Mouse (Mus musculus) liver, embryonic 16.5 days (tissue): ENCODE results near the gene Mzf1. TPM values are rescaled to one million over a fixed set of nuclear protein-coding genes. Genes with fewer than 3 reads are reported as not detected.
A peak's percentile ranks its signal among the peaks of the same experiment; 100 is the strongest.

Source experiments
- ATAC-seq: fragments of 200-750 bp; cut with Nextera tagmentation; 2 replicates; pipeline ENCODE4 v1.8.0; 2017; ENCODE audit warnings: low read depth, mild to moderate bottlenecking, moderate number of reproducible peaks, moderate library complexity
- H3K27ac ChIP-seq: fragments of 300-500 bp; sonication (generic); 2 replicates; pipeline ENCODE4 v1.5.1; 2014; ENCODE audit warnings: mild to moderate bottlenecking, low read length
- H3K27me3 ChIP-seq: fragments of 300-500 bp; sonication (generic); 2 replicates; pipeline ENCODE4 v1.6.1; 2014; ENCODE audit warnings: low read depth, low read length, mixed read lengths; ENCODE audit not compliant: control insufficient read depth, insufficient read depth
- H3K36me3 ChIP-seq: fragments of 300-500 bp; sonication (generic); 2 replicates; pipeline ENCODE4 v1.6.1; 2014; ENCODE audit warnings: mild to moderate bottlenecking; ENCODE audit not compliant: control insufficient read depth, insufficient read depth
- H3K4me1 ChIP-seq: fragments of 300-500 bp; sonication (generic); 2 replicates; pipeline ENCODE4 v1.6.1; 2014; ENCODE audit warnings: low read depth, low read length, mixed read lengths; ENCODE audit not compliant: control insufficient read depth
- H3K4me2 ChIP-seq: fragments of 300-500 bp; sonication (generic); 2 replicates; pipeline ENCODE4 v1.6.1; 2014; ENCODE audit warnings: low read depth, low read length, mixed read lengths
- H3K4me3 ChIP-seq: fragments of 300-500 bp; sonication (generic); 2 replicates; pipeline ENCODE4 v1.5.1; 2014; ENCODE audit warnings: low read depth, mild to moderate bottlenecking, low read length
- H3K9ac ChIP-seq: fragments of 300-500 bp; sonication (generic); 2 replicates; pipeline ENCODE4 v1.6.1; 2014; ENCODE audit warnings: low read depth, low read length
- H3K9me3 ChIP-seq: fragments of 300-500 bp; sonication (generic); replicated peaks from 2 replicates; pipeline ENCODE4 v1.6.1; 2016; ENCODE audit warnings: low read length; ENCODE audit not compliant: control insufficient read depth
- WGBS: fragments of 180-500 bp; shearing (Covaris S2); extraction: QIAGEN DNeasy Blood & Tissue Kit; methylation state at CpG from one replicate; pipeline ENCODE4 v1.1.7; 2014; ENCODE audit not compliant: insufficient replicate concordance; 5-methylcytosine and 5-hydroxymethylcytosine counted together
- polyA plus RNA-seq: library from polyadenylated mRNA; unstranded; fragments of >200 nt; fragmentation: Nextera tagmentation; extraction: Ambion mirVana; gene quantifications from 2 replicates; pipeline ENCODE4 v1.2.1, GENCODE M21; 2015

Mzf1 gene
- polyA plus RNA-seq, 1 experiment from 2014 or later: 0.50 TPM

DNA sequence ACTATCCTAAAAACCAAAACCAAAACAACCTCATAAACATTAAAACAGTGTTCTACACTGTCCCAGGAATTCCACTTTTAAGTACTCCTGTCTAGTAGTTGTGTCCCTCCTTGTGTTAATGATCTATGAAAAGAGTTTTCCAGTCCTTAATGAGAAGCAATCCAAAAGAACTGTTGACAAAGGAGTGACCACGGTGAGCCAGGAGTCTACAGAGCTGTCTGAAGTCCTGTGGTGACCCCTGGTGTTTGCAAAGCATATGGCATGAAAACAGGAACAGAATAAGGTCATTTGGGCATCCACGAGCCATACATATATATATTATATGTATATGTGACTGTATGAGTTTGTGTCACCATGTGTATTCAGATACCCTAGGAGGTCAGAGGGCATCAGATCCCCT is 8.5 kb downstream of the Mzf1 start:
- Histone ChIP-seq H3K9ac (no peak overlapping the region), H3K4me3 (no peak overlapping the region), H3K4me1 (peaks cover 13% of the 10 kb centered on the region), H3K4me2 (no peak overlapping the region), H3K36me3 (no peaks in the 10 kb centered on the region), H3K27ac (no peak overlapping the region), H3K9me3 (0 out of 2 replicates have a peak, but pooled peaks cover 2% of the 10 kb centered on the region), H3K27me3 (peaks cover 37% of the 10 kb centered on the region)
- WGBS: 4% methylated on average over 2 of the region's 2 CpGs
- ATAC-seq: peak; percentile 58

DNA sequence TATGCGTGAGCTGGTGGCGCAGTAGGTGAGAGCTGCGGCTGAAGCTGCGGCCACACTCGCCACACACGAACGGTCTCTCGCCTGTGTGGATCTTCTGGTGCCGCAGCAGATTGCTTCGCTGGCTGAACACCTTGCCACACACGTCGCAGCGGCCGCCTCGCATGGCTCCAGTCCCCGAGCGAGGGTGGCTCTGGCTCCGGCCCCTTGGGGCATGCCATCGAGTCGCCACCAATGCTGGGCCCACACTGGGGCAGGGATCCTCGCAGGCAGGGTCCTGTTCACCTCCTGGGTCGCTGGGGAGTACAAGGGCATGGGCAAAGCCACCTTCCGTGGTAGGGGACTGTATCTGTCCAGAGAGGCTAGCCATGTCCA is 10.3 kb downstream of the Mzf1 start:
- 7% methylated on average over 23 of the region's 23 CpGs for WGBS
- peaks cover 20% of the 10 kb centered on the region for H3K4me1 ChIP-seq
- peak overlapping the region; percentile 5; the same call in 1 of the 2 replicates for H3K9ac ChIP-seq
- peak overlapping the region; percentile 55 for H3K4me3 ChIP-seq
- H3K4me2 ChIP-seq: peak overlapping the region; percentile 74
- H3K9me3 ChIP-seq: 0 out of 2 replicates have a peak, but pooled peaks cover 2% of the 10 kb centered on the region
- H3K27me3 ChIP-seq: peaks cover 37% of the 10 kb centered on the region
- no peak overlapping the region for H3K27ac ChIP-seq
- ATAC-seq: no peak
- H3K36me3 ChIP-seq: no peaks in the 10 kb centered on the region

GRCm38 (mm10) chr7:13043445-13044253 is 10.9 kb downstream of the Mzf1 start:
- no peaks in the 10 kb centered on the region for H3K36me3 ChIP-seq
- no peak for ATAC-seq
- peak overlapping the region; percentile 55 for H3K4me3 ChIP-seq
- peaks cover 26% of the 10 kb centered on the region for H3K4me1 ChIP-seq
- H3K4me2 ChIP-seq: peak overlapping the region; percentile 74
- peaks cover 37% of the 10 kb centered on the region for H3K27me3 ChIP-seq
- H3K9me3 ChIP-seq: 0 out of 2 replicates have a peak, but pooled peaks cover 2% of the 10 kb centered on the region
- H3K27ac ChIP-seq: no peak overlapping the region
- 5% methylated on average over 88 of the region's 88 CpGs for WGBS
- H3K9ac ChIP-seq: peak overlapping the region; percentile 5; the same call in 1 of the 2 replicates

GRCm38 (mm10) chr7:13043120-13043444 is 11.5 kb downstream of the Mzf1 start:
- no peak overlapping the region for H3K27ac ChIP-seq
- H3K36me3 ChIP-seq: no peaks in the 10 kb centered on the region
- no peak overlapping the region for H3K4me2 ChIP-seq
- H3K9ac ChIP-seq: no peak overlapping the region
- no peak overlapping the region; the same call in 1 of the 2 replicates for H3K4me3 ChIP-seq
- H3K27me3 ChIP-seq: peaks cover 37% of the 10 kb centered on the region
- H3K9me3 ChIP-seq: 0 out of 2 replicates have a peak, but pooled peaks cover 2% of the 10 kb centered on the region
- ATAC-seq: no peak
- WGBS: 43% methylated on average over 16 of the region's 16 CpGs
- H3K4me1 ChIP-seq: peaks cover 28% of the 10 kb centered on the region

- Histone ChIP-seq H3K4me2 (no peak overlapping the region), H3K27me3 (peaks cover 37% of the 10 kb centered on the region), H3K36me3 (no peaks in the 10 kb centered on the region), H3K9ac (no peak overlapping the region), H3K9me3 (0 out of 2 replicates have a peak, but pooled peaks cover 2% of the 10 kb centered on the region), H3K4me1 (peaks cover 28% of the 10 kb centered on the region), H3K27ac (no peak overlapping the region), H3K4me3 (no peak overlapping the region)
- WGBS: 70% methylated on average over 6 of the region's 6 CpGs
- no peak for ATAC-seq
Measured at GRCm38 (mm10) chr7:13042511-13042910, 12.1 kb downstream of the Mzf1 start.

GRCm38 (mm10) chr7:13041256-13041655 is 13.3 kb downstream of the Mzf1 start:
- H3K27ac ChIP-seq: no peak overlapping the region
- WGBS: 62% methylated on average over 1 of the region's 1 CpGs
- no peaks in the 10 kb centered on the region for H3K36me3 ChIP-seq
- no peak overlapping the region for H3K4me3 ChIP-seq
- no peak overlapping the region for H3K9ac ChIP-seq
- ATAC-seq: no peak
- peaks cover 35% of the 10 kb centered on the region for H3K4me1 ChIP-seq
- no peak overlapping the region for H3K4me2 ChIP-seq
- H3K27me3 ChIP-seq: peaks cover 37% of the 10 kb centered on the region
- H3K9me3 ChIP-seq: 0 out of 2 replicates have a peak, but pooled peaks cover 2% of the 10 kb centered on the region

GRCm38 (mm10) chr7:13039181-13039580 is 15.4 kb downstream of the Mzf1 start:
- peak overlapping the region; percentile 94 for H3K4me2 ChIP-seq
- H3K4me3 ChIP-seq: peak overlapping the region; percentile 89
- peaks cover 8% of the 10 kb centered on the region for H3K36me3 ChIP-seq
- H3K9me3 ChIP-seq: 0 out of 2 replicates have a peak, but pooled peaks cover 2% of the 10 kb centered on the region
- no peak for ATAC-seq
- H3K9ac ChIP-seq: peak overlapping the region; percentile 97
- 26% methylated on average over 1 of the region's 1 CpGs for WGBS
- peak overlapping the region; percentile 98 for H3K27ac ChIP-seq
- H3K27me3 ChIP-seq: peaks cover 21% of the 10 kb centered on the region
- H3K4me1 ChIP-seq: peaks cover 43% of the 10 kb centered on the region

GRCm38 (mm10) chr7:13038621-13039169 is 15.9 kb downstream of the Mzf1 start:
- Histone ChIP-seq H3K27me3 (peaks cover 16% of the 10 kb centered on the region), H3K4me3 (peak overlapping the region; percentile 89), H3K4me2 (peak overlapping the region; percentile 94), H3K9ac (peak overlapping the region; percentile 97), H3K36me3 (peaks cover 8% of the 10 kb centered on the region), H3K9me3 (0 out of 2 replicates have a peak, but pooled peaks cover 2% of the 10 kb centered on the region), H3K4me1 (peaks cover 41% of the 10 kb centered on the region), H3K27ac (peak overlapping the region; percentile 98)
- ATAC-seq: no peak
- WGBS: 13% methylated on average over 15 of the region's 15 CpGs
